Mouse (Mus musculus) mouse trophoblast stem cell (cell line): ENCODE results near the gene Olfr1305.

ENCODE experiments used
- in situ Hi-C, 2 experiments: fragments of 300-500 bp; cut with MseI, MboI; formaldehyde crosslinking; loops; 2 replicates in 1 of 2; 3 replicates in 1 of 2; pipeline ENCODE4 v1.15.1; 2025

Olfr1305 gene

GRCm38 (mm10) chr2:111877049-111877448 lies at the start of gene Olfr1305:
Gene Olfr1305 (minus strand): TSS chr2:111877149.
- in situ Hi-C loops: no loop called here

GRCm38 (mm10) chr2:111916171-111916570 lies 39.2 kb upstream of the Olfr1305 start, which contains the start of gene Olfr1306:
Gene Olfr1306 (minus strand): TSS chr2:111916271.
- in situ Hi-C loops: no loop called here

- in situ Hi-C loops: no loop called here
Measured at GRCm38 (mm10) chr2:111820240-111820639, 56.7 kb downstream of the Olfr1305 start, which contains the start of gene Olfr1303. Gene Olfr1303 (minus strand): TSS chr2:111820340.
